Mouse (Mus musculus) right cerebral cortex, postnatal 10 days (tissue): Measurements from ENCODE around the gene Gm136.
A peak's percentile ranks its signal among the peaks of the same experiment; 100 is the strongest.
"Not testable (repeated sequence)": the region's sequence is repeated elsewhere in the genome, so short reads cannot be mapped to it uniquely, and the experiment has no call there.

Experiments
- DNase-seq, 2 experiments: peaks; one replicate each; pipeline ENCODE4 v3.0.0; 2021; ENCODE audit warnings: low spot score in 2 of 2

The Gm136 gene

GRCm38 (mm10) chr4:34756163-34756562, at the start of gene Gm136:
Gene Gm136, minus strand, starts transcription at chr4:34756263.
- DNase-seq, result no peak

GRCm38 (mm10) chr4:34801166-34802034, 45.3 kb upstream of the Gm136 start:
- no peak for DNase-seq

- DNase-seq, result no peak
Observed at GRCm38 (mm10) chr4:34798005-34798404, 41.9 kb upstream of the Gm136 start.

- DNase-seq, result no peak
Observed at GRCm38 (mm10) chr4:34797294-34797983, 41.4 kb upstream of the Gm136 start.

- DNase-seq, result no peak
Observed at GRCm38 (mm10) chr4:34796294-34796693, 40.2 kb upstream of the Gm136 start.

- DNase-seq, result no peak
Observed at GRCm38 (mm10) chr4:34786476-34786875, 30.4 kb upstream of the Gm136 start.

- no peak for DNase-seq
Observed at GRCm38 (mm10) chr4:34785646-34786045, 29.6 kb upstream of the Gm136 start.

GRCm38 (mm10) chr4:34784865-34785264, 28.8 kb upstream of the Gm136 start:
- DNase-seq, result no peak

GRCm38 (mm10) chr4:34782730-34783129, 26.7 kb upstream of the Gm136 start:
- peak in 1 of 2 experiments; percentile 31 for DNase-seq

GRCm38 (mm10) chr4:34777677-34778527, 21.8 kb upstream of the Gm136 start, which contains the start of gene Smim8:
Gene Smim8, minus strand, starts transcription at chr4:34778423.
- DNase-seq, result peak; percentile 91 to 93

- DNase-seq, result no peak
Observed at GRCm38 (mm10) chr4:34771652-34772371, 15.7 kb upstream of the Gm136 start.

- no peak for DNase-seq
Observed at GRCm38 (mm10) chr4:34749236-34749635, 6.8 kb downstream of the Gm136 start.

GRCm38 (mm10) chr4:34734461-34734860, 21.6 kb downstream of the Gm136 start:
- no peak for DNase-seq

GRCm38 (mm10) chr4:34733415-34733814, 22.6 kb downstream of the Gm136 start:
- DNase-seq, result not testable (repeated sequence)

GRCm38 (mm10) chr4:34729851-34730341, 26.2 kb downstream of the Gm136 start, which contains the start of gene Cfap206:
Gene Cfap206, minus strand, starts transcription at chr4:34730206.
- peak; percentile 47 to 69 for DNase-seq

GRCm38 (mm10) chr4:34725710-34726109, 30.4 kb downstream of the Gm136 start:
- DNase-seq, result not testable (repeated sequence)

- DNase-seq, result no peak
Observed at GRCm38 (mm10) chr4:34724306-34724705, 31.8 kb downstream of the Gm136 start.

- DNase-seq, result no peak
Observed at GRCm38 (mm10) chr4:34723186-34723585, 32.9 kb downstream of the Gm136 start.

- DNase-seq, result no peak
Observed at GRCm38 (mm10) chr4:34720127-34720895, 35.8 kb downstream of the Gm136 start.

- no peak for DNase-seq
Observed at GRCm38 (mm10) chr4:34719421-34719820, 36.6 kb downstream of the Gm136 start.
